Mouse (Mus musculus) ES-E14 (cell line): ENCODE data around the gene Specc1l. TPM values are rescaled to one million over a fixed set of nuclear protein-coding genes. Genes with fewer than 3 reads are reported as not detected.

Experiments used
- DNase-seq: peaks from one replicate; pipeline ENCODE4 v3.0.0-alpha.2; 2013; ENCODE audit warnings: low read depth, low spot score
- H3K27ac ChIP-seq: 2 replicates; pipeline ENCODE4 v1.5.1; 2012; ENCODE audit warnings: low read depth, mild to moderate bottlenecking, low read length, moderate library complexity, mixed read lengths; ENCODE audit not compliant: poor library complexity, insufficient read depth, severe bottlenecking
- H3K36me3 ChIP-seq: 2 replicates; pipeline ENCODE4 v1.6.1; 2012; ENCODE audit warnings: mild to moderate bottlenecking, low read length, moderate library complexity, mixed read lengths; ENCODE audit not compliant: control insufficient read depth, poor library complexity, insufficient read depth, severe bottlenecking
- H3K4me1 ChIP-seq, 2 experiments: fragments of 150-350 bp in 1 of 2; sonication (generic) in 1 of 2; 2 replicates each; pipeline ENCODE4 v1.6.1; 2012; ENCODE audit warnings: low read length in 2 of 2, mild to moderate bottlenecking in 1 of 2, mixed read lengths in 1 of 2; ENCODE audit not compliant: control insufficient read depth in 2 of 2, insufficient read depth in 2 of 2, poor library complexity in 1 of 2
- H3K4me3 ChIP-seq, 2 experiments: fragments of 150-350 bp in 1 of 2; sonication (generic) in 1 of 2; 2 replicates each; pipeline ENCODE4 v1.5.1; 2012; ENCODE audit warnings: low read length in 2 of 2, low read depth in 1 of 2, mild to moderate bottlenecking in 1 of 2, mixed read lengths in 1 of 2; ENCODE audit not compliant: insufficient read depth in 1 of 2, poor library complexity in 1 of 2, severe bottlenecking in 1 of 2
- H3K9ac ChIP-seq: 2 replicates; pipeline ENCODE4 v1.6.1; 2012; ENCODE audit warnings: low read depth, mild to moderate bottlenecking, low read length, mixed read lengths; ENCODE audit not compliant: poor library complexity, insufficient read depth, severe bottlenecking
- H3K9me3 ChIP-seq: fragments of 150-350 bp; sonication (generic); 2 replicates; pipeline ENCODE4 v1.6.1; 2012; ENCODE audit warnings: low read depth, mild to moderate bottlenecking, low read length; ENCODE audit not compliant: control insufficient read depth, insufficient read depth
- CHD2 ChIP-seq: IDR thresholded peaks from 2 replicates; pipeline ENCODE4 v1.6.1; 2014; ENCODE audit warnings: mild to moderate bottlenecking, low read depth, low read length, inconsistent platforms
- HCFC1 ChIP-seq: IDR thresholded peaks from 2 replicates; pipeline ENCODE4 v1.6.1; 2012; ENCODE audit warnings: low read length, inconsistent platforms, borderline replicate concordance; ENCODE audit not compliant: insufficient read depth
- MAFK ChIP-seq: IDR thresholded peaks from 2 replicates; pipeline ENCODE4 v1.6.1; 2014; ENCODE audit warnings: mild to moderate bottlenecking, low read depth, low read length, inconsistent platforms; ENCODE audit not compliant: insufficient read depth
- ZC3H11A ChIP-seq: IDR thresholded peaks from 2 replicates; pipeline ENCODE4 v1.6.1; 2012; ENCODE audit warnings: low read depth, mild to moderate bottlenecking, inconsistent platforms, low read length, borderline replicate concordance
- ZNF384 ChIP-seq: IDR thresholded peaks from 2 replicates; pipeline ENCODE4 v1.6.1; 2012; ENCODE audit warnings: low read depth, low read length, inconsistent platforms
- in situ Hi-C, 2 experiments: fragments of 600-800 bp; cut with MboI; formaldehyde crosslinking; loops; one replicate each; pipeline ENCODE4 v1.15.1; 2025; ENCODE audit warnings: low sequenced_read_pairs in 2 of 2, inconsistent platforms in 1 of 2; ENCODE audit not compliant: unreplicated experiment in 2 of 2
- total RNA-seq: library from RNA; depleted of rRNA; stranded (reverse); fragments of 300-350 nt; gene quantifications from 2 replicates; pipeline ENCODE4 v1.2.3, GENCODE M21; 2012

Specc1l gene
- total RNA-seq, 1 experiment: 23.5 TPM

DNA sequence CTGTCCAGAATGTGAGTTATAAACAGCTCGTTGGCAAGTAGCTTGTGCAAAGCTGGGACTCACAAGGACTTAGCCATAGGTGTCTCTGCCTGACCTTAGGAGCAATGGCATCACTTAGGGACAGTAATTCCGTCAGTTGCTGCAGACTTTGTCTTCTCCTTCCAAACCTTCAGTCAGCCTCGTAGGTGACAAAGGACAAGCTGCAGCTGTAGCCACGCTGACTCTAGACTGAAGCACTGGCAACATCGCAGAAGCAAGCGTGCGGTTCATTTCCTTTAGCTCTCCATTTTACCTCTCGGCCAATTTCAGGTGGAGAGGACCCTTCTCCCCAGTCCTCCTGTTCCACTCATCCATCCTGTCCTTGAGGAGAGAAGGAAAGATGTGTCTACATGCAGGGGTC, 112.1 kb downstream of the Specc1l start:
- TF ChIP-seq ZC3H11A (no peak), HCFC1 (no peak), MAFK (no peak), CHD2 (no peak), ZNF384 (no peak)
- Histone ChIP-seq H3K36me3 (no peaks in the 10 kb centered on the region), H3K9me3 (no peaks in the 10 kb centered on the region), H3K4me3 (no peak overlapping the region), H3K27ac (no peak overlapping the region), H3K4me1 (peaks cover 0 to 3% of the 10 kb centered on the region in 2 experiments; a peak in 1 of 4 replicates), H3K9ac (no peak overlapping the region)
- in situ Hi-C loops: no loop called here
- DNase-seq: no peak

DNA sequence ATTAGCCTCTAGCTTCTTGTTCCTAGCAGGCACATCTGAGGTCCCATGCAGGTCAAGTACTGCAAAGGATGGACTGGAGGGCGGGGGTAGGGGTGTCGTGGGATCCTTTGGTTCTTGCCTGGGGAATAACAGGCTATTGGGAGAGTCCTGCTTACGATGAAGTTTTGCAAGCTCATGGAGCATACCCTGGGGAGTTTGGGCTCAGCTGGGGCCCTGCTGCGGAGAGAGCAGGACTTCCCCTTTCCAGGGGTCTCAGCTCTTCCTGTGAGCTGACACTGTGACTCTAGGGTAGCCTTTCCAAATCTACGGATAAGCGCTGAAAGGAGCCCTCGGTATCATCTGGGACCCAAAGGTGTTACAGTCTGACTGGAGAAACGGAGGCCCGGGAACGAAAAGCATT, 112.5 kb downstream of the Specc1l start:
- no peaks in the 10 kb centered on the region for H3K36me3 ChIP-seq
- no peaks in the 10 kb centered on the region for H3K9me3 ChIP-seq
- DNase-seq: no peak
- no peak for TF ChIP-seq ZNF384
- no peak for TF ChIP-seq CHD2
- no peak for TF ChIP-seq MAFK
- no peak for TF ChIP-seq ZC3H11A
- no peak for TF ChIP-seq HCFC1
- H3K9ac ChIP-seq: no peak overlapping the region
- H3K4me1 ChIP-seq: peaks cover 0 to 3% of the 10 kb centered on the region in 2 experiments; a peak in 1 of 4 replicates
- no peak overlapping the region for H3K27ac ChIP-seq
- in situ Hi-C loops: no loop called here
- no peak overlapping the region for H3K4me3 ChIP-seq

DNA sequence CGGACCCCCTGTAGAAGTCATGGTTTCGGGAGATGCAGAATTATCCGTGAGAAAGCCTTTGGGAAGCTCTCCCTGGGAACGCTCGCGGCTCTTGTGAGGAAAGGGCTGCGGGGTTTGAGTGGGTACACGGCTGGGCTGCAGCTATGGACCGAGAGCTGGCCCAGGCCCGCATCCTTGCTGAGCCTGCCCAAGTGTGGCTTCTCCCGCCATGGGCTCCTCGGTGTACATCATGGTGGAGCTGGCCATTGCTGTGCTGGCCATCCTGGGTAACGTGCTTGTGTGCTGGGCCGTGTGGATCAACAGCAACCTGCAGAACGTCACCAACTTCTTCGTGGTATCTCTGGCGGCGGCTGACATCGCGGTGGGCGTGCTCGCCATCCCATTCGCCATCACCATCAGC, 113.9 kb downstream of the Specc1l start:
- in situ Hi-C loops: no loop called here
- no peak overlapping the region for H3K9ac ChIP-seq
- H3K9me3 ChIP-seq: no peaks in the 10 kb centered on the region
- no peak overlapping the region for H3K27ac ChIP-seq
- no peak for TF ChIP-seq HCFC1
- no peak for TF ChIP-seq MAFK
- no peak for TF ChIP-seq ZNF384
- TF ChIP-seq ZC3H11A: no peak
- no peak for TF ChIP-seq CHD2
- H3K4me1 ChIP-seq: peaks cover 0 to 3% of the 10 kb centered on the region in 2 experiments; a peak in 1 of 4 replicates
- no peak overlapping the region; a peak in 1 of 4 replicates for H3K4me3 ChIP-seq
- H3K36me3 ChIP-seq: no peaks in the 10 kb centered on the region
- no peak for DNase-seq

DNA sequence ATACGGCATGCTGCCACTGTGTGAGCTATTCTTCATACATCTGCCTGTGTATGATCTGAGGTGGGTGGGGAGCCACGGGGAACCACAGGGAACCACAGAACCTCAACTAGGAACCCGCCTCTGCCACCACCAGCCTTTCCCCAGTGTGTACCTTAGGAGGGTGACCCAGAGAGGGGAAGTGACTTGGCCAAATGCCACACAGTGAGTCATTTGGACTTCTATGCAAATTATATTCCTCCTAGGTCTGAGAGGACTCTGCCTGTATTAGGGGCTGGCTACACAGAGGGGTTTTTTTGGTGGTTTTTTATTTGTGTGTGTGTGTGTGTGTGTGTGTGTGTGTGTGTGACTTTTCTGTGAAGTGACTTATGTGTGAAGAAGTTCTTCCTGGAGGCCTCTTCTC, 114.7 kb downstream of the Specc1l start:
- Histone ChIP-seq H3K4me1 (peaks cover 0 to 3% of the 10 kb centered on the region in 2 experiments; a peak in 1 of 4 replicates), H3K9me3 (no peaks in the 10 kb centered on the region), H3K9ac (no peak overlapping the region), H3K27ac (no peak overlapping the region), H3K4me3 (no peak overlapping the region), H3K36me3 (no peaks in the 10 kb centered on the region)
- DNase-seq: no peak
- TF ChIP-seq MAFK (no peak), ZC3H11A (no peak), CHD2 (no peak), HCFC1 (no peak), ZNF384 (no peak)
- in situ Hi-C loops: no loop called here

DNA sequence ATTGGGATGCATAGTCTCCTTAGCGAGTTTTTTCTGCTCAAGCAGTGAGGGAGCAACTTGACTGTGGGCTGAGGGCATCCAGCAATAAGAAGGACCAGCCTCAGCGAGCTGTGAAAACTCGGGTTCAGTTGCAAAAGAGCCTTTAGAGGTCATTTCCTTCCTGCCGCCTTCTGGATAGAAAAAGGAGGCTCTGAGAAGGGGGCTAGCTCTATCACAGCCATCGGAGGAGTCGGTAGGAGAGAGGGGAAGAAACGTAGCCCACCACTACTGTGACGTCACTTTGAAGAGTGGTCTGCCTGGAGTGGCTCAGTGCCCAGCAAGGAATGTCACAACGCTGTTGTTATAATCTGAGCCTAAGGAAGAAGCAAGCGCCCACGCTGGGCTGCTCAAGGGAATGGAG, 115.2 kb downstream of the Specc1l start:
- Histone ChIP-seq H3K36me3 (no peaks in the 10 kb centered on the region), H3K9me3 (no peaks in the 10 kb centered on the region), H3K4me3 (no peak overlapping the region), H3K9ac (no peak overlapping the region), H3K4me1 (peaks cover 0 to 3% of the 10 kb centered on the region in 2 experiments; a peak in 1 of 4 replicates), H3K27ac (no peak overlapping the region)
- in situ Hi-C loops: no loop called here
- TF ChIP-seq CHD2 (no peak), HCFC1 (no peak), ZNF384 (no peak), MAFK (no peak), ZC3H11A (no peak)
- no peak for DNase-seq
